Mouse (Mus musculus) lung, embryonic 14.5 days (tissue): Measurements from ENCODE around the gene Col24a1. TPM values are rescaled to one million over a fixed set of nuclear protein-coding genes. Genes with fewer than 3 reads are reported as not detected.

ENCODE experiments used
- ATAC-seq: fragments of 200-750 bp; cut with Nextera tagmentation; 2 replicates; pipeline ENCODE4 v1.8.0; 2017; ENCODE audit warnings: mild to moderate bottlenecking, moderate TSS enrichment, moderate library complexity; ENCODE audit not compliant: insufficient read depth
- DNase-seq: peaks from one replicate; pipeline ENCODE4 v3.0.0-alpha.2; 2015
- H3K27ac ChIP-seq: fragments of 300-500 bp; sonication (generic); 2 replicates; pipeline ENCODE4 v1.5.1; 2014; ENCODE audit warnings: low read depth, mild to moderate bottlenecking, moderate library complexity
- H3K27me3 ChIP-seq: fragments of 300-500 bp; sonication (generic); 2 replicates; pipeline ENCODE4 v1.6.1; 2014; ENCODE audit warnings: low read length, control low read depth; ENCODE audit not compliant: insufficient read depth
- H3K36me3 ChIP-seq: fragments of 300-500 bp; sonication (generic); 2 replicates; pipeline ENCODE4 v1.6.1; 2014; ENCODE audit warnings: control low read depth; ENCODE audit not compliant: insufficient read depth
- H3K4me1 ChIP-seq: fragments of 300-500 bp; sonication (generic); 2 replicates; pipeline ENCODE4 v1.6.1; 2014; ENCODE audit warnings: antibody characterized with exemption, control low read depth; ENCODE audit not compliant: insufficient read depth
- H3K4me2 ChIP-seq: fragments of 300-500 bp; sonication (generic); 2 replicates; pipeline ENCODE4 v1.6.1; 2014; ENCODE audit warnings: mild to moderate bottlenecking
- H3K4me3 ChIP-seq: fragments of 300-500 bp; sonication (generic); 2 replicates; pipeline ENCODE4 v1.5.1; 2014; ENCODE audit warnings: low read depth, low read length
- H3K9ac ChIP-seq: fragments of 300-500 bp; sonication (generic); 2 replicates; pipeline ENCODE4 v1.6.1; 2014
- H3K9me3 ChIP-seq: fragments of 300-500 bp; sonication (generic); 2 replicates; pipeline ENCODE4 v1.6.1; 2016; ENCODE audit warnings: low read depth, low read length, control low read depth
- CTCF ChIP-seq: IDR thresholded peaks from 2 replicates; pipeline ENCODE4 v1.5.1; 2016; ENCODE audit warnings: antibody characterized with exemption, low read depth
- WGBS: fragments of 180-500 bp; shearing (Covaris S2); extraction: QIAGEN DNeasy Blood & Tissue Kit; methylation state at CpG from one replicate; pipeline ENCODE4 v1.1.7; 2014; 5-methylcytosine and 5-hydroxymethylcytosine counted together
- polyA plus RNA-seq: library from polyadenylated mRNA; unstranded; fragments of >200 nt; fragmentation: Nextera tagmentation; extraction: Ambion mirVana; gene quantifications from 2 replicates; pipeline ENCODE4 v1.2.1, GENCODE M21; 2014

Gene Col24a1
- polyA plus RNA-seq, 1 experiment from 2014 or later: 1.7 TPM

- no peak overlapping the region for H3K9ac ChIP-seq
- whole genome bisulfite sequencing: 48% methylated on average over 7 of the region's 7 CpGs
- H3K9me3 ChIP-seq: no peaks in the 10 kb centered on the region
- no peak overlapping the region for H3K27ac ChIP-seq
- no peak for ATAC-seq
- no peaks in the 10 kb centered on the region for H3K27me3 ChIP-seq
- peak; percentile 63 for DNase-seq
- no peaks in the 10 kb centered on the region for H3K4me1 ChIP-seq
- TF ChIP-seq CTCF: no peak
- H3K36me3 ChIP-seq: no peaks in the 10 kb centered on the region
- H3K4me3 ChIP-seq: no peak overlapping the region
- no peak overlapping the region for H3K4me2 ChIP-seq
These were observed 24.2 kb upstream of the Col24a1 start for GRCm38 (mm10) chr3:145268066-145268465.

GRCm38 (mm10) chr3:145274191-145274590, 18.1 kb upstream of the Col24a1 start:
- ATAC-seq (peak; percentile 56; the same call in 1 of the 2 replicates), DNase-seq (peak; percentile 45)
- no peaks in the 10 kb centered on the region for H3K36me3 ChIP-seq
- no peaks in the 10 kb centered on the region for H3K9me3 ChIP-seq
- no peak overlapping the region for H3K4me2 ChIP-seq
- 29% methylated on average over 6 of the region's 6 CpGs for WGBS
- no peaks in the 10 kb centered on the region for H3K4me1 ChIP-seq
- TF ChIP-seq CTCF: no peak
- no peak overlapping the region for H3K27ac ChIP-seq
- no peak overlapping the region for H3K4me3 ChIP-seq
- no peaks in the 10 kb centered on the region for H3K27me3 ChIP-seq
- no peak overlapping the region for H3K9ac ChIP-seq

- DNase-seq (peak; percentile 92), ATAC-seq (peak; percentile 90)
- TF ChIP-seq CTCF: no peak
- peak overlapping the region; percentile 88 for H3K4me2 ChIP-seq
- H3K27ac ChIP-seq: peak overlapping the region; percentile 85
- no peaks in the 10 kb centered on the region for H3K27me3 ChIP-seq
- peak overlapping the region; percentile 47 for H3K9ac ChIP-seq
- H3K36me3 ChIP-seq: no peaks in the 10 kb centered on the region
- H3K9me3 ChIP-seq: no peaks in the 10 kb centered on the region
- WGBS: 1% methylated on average over 9 of the region's 9 CpGs
- H3K4me3 ChIP-seq: peak overlapping the region; percentile 42
- H3K4me1 ChIP-seq: peaks cover 6% of the 10 kb centered on the region; the same call in 1 of the 2 replicates
These were observed 935 bp downstream of the Col24a1 start for GRCm38 (mm10) chr3:145293207-145293606.

DNA sequence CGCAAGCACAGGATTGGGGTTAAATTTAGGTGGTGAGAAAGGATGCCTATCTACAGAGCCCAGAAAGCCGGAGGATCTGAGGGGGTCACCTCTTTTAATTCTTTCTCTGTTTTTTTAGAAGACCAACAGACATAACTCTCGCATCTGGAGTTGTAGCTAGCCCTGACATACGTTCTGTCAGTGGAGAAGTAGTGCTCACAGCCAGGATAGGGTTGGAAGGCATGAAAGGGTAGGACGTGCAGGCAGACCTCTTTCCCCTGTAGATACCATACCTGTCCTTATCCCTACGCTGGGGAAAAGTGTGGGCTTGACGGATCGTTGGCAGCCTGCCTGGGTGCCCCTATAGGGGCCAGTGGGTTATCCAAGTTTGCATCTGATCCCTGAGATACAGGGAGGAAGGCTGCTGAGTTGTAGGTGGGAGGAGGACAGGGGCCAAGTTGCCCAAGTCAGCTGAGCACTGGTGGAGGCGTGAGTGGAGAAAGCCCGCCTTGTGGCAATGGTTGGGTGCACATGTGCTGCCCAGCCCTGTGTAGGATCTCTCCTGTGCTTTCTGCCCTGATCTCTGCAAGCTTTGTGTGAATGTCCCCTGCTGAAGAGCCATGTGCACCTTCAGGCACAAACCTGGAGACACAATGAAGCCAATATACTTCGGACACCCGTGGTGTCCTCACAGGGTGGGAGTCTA, 1.5 kb downstream of the Col24a1 start:
- Histone ChIP-seq H3K27me3 (no peaks in the 10 kb centered on the region), H3K27ac (peak overlapping the region; percentile 85; the same call in 1 of the 2 replicates), H3K9ac (peak overlapping the region; percentile 47), H3K36me3 (no peaks in the 10 kb centered on the region), H3K9me3 (no peaks in the 10 kb centered on the region), H3K4me3 (peak overlapping the region; percentile 42), H3K4me1 (peaks cover 6% of the 10 kb centered on the region; the same call in 1 of the 2 replicates), H3K4me2 (peak overlapping the region; percentile 88)
- DNase-seq: no peak
- 37% methylated on average over 12 of the region's 12 CpGs for WGBS
- peak; percentile 55 for ATAC-seq
- no peak for TF ChIP-seq CTCF

GRCm38 (mm10) chr3:145299980-145300591, 7.8 kb downstream of the Col24a1 start:
- TF ChIP-seq CTCF: no peak
- WGBS: 81% methylated on average over 5 of the region's 5 CpGs
- DNase-seq (no peak), ATAC-seq (no peak)
- Histone ChIP-seq H3K27ac (no peak overlapping the region), H3K36me3 (no peaks in the 10 kb centered on the region), H3K4me2 (no peak overlapping the region), H3K4me3 (no peak overlapping the region), H3K9me3 (no peaks in the 10 kb centered on the region), H3K27me3 (no peaks in the 10 kb centered on the region), H3K4me1 (no peaks in the 10 kb centered on the region), H3K9ac (no peak overlapping the region)

DNA sequence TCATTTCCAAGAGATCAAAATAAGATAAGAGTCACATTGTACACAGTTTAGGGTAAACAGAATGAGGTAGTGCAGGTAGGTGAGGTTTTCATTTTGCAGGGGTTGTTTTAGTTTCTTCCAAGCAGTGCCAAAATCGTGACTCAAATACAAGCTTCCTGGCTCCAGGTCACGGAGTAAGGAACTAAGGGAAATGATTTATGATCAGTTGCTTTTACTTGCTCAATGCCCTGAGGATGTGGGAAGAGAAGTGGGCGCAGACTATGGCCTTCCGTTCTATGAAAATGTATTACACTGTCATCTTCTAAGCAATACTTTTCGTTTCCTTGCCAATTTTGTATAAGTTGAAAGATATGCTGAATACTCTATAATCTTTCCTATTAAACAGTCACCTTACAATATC, 13.0 kb downstream of the Col24a1 start:
- no peak for TF ChIP-seq CTCF
- H3K27me3 ChIP-seq: no peaks in the 10 kb centered on the region
- no peaks in the 10 kb centered on the region for H3K36me3 ChIP-seq
- H3K4me3 ChIP-seq: no peak overlapping the region
- H3K4me1 ChIP-seq: no peaks in the 10 kb centered on the region
- 45% methylated on average over 5 of the region's 5 CpGs for WGBS
- H3K9me3 ChIP-seq: no peaks in the 10 kb centered on the region
- H3K4me2 ChIP-seq: no peak overlapping the region
- no peak overlapping the region for H3K9ac ChIP-seq
- DNase-seq (no peak), ATAC-seq (no peak)
- no peak overlapping the region for H3K27ac ChIP-seq

- H3K36me3 ChIP-seq: no peaks in the 10 kb centered on the region
- H3K4me1 ChIP-seq: no peaks in the 10 kb centered on the region
- no peak overlapping the region for H3K4me3 ChIP-seq
- H3K9ac ChIP-seq: no peak overlapping the region
- no peak for DNase-seq
- 74% methylated on average over 3 of the region's 3 CpGs for WGBS
- ATAC-seq: no peak
- no peaks in the 10 kb centered on the region for H3K9me3 ChIP-seq
- H3K27me3 ChIP-seq: no peaks in the 10 kb centered on the region
- no peak overlapping the region for H3K4me2 ChIP-seq
- no peak overlapping the region for H3K27ac ChIP-seq
- TF ChIP-seq CTCF: no peak
These were observed 14.9 kb downstream of the Col24a1 start for GRCm38 (mm10) chr3:145307209-145307608.
